Mouse (Mus musculus) layer of hippocampus, postnatal 14 days (tissue): ENCODE measurements around the gene Kctd4. TPM values are rescaled to one million over a fixed set of nuclear protein-coding genes. Genes with fewer than 3 reads are reported as not detected.

Experiments
- DNase-seq, 2 experiments: peaks; one replicate each; pipeline ENCODE4 v3.0.0; 2021 to 2022; ENCODE audit warnings: low spot score in 2 of 2, mixed read lengths in 1 of 2
- total RNA-seq, 2 experiments: library from RNA; stranded (reverse); gene quantifications; 2 replicates each; pipeline ENCODE4 v1.2.3; 2021

The Kctd4 gene
- total RNA-seq, 2 experiments from 2014 or later, result 39.6 to 40.3 TPM

- no peak for DNase-seq
Observed at GRCm38 (mm10) chr14:75989168-75989567, 34.4 kb downstream of the Kctd4 start.

- DNase-seq, result no peak
Observed at GRCm38 (mm10) chr14:75990936-75991335, 36.1 kb downstream of the Kctd4 start.

- DNase-seq, result no peak
Observed at GRCm38 (mm10) chr14:75992371-75992770, 37.6 kb downstream of the Kctd4 start.

- no peak for DNase-seq
Observed at GRCm38 (mm10) chr14:75998082-75998481, 43.3 kb downstream of the Kctd4 start.

GRCm38 (mm10) chr14:76001781-76002180, 47.0 kb downstream of the Kctd4 start:
- DNase-seq, result no peak

- no peak for DNase-seq
Observed at GRCm38 (mm10) chr14:76005011-76005410, 50.2 kb downstream of the Kctd4 start.

- no peak for DNase-seq
Observed at GRCm38 (mm10) chr14:76008174-76008573, 53.4 kb downstream of the Kctd4 start.

GRCm38 (mm10) chr14:76009185-76009584, 54.4 kb downstream of the Kctd4 start:
- no peak for DNase-seq

- DNase-seq, result peak; percentile 96 to 97
Observed at GRCm38 (mm10) chr14:76010102-76011061, 55.6 kb downstream of the Kctd4 start, which contains the start of gene Gtf2f2. Gene Gtf2f2, minus strand, starts transcription at chr14:76010865.

GRCm38 (mm10) chr14:76011062-76011457, 56.3 kb downstream of the Kctd4 start:
- no peak for DNase-seq

GRCm38 (mm10) chr14:76014331-76014730, 59.5 kb downstream of the Kctd4 start:
- no peak for DNase-seq

Other genes starting within 250 kb of the Kctd4 start
- 10 to 100 TPM; 22.9 to 24.8 TPM for gene Cog3, start 200.5 kb upstream of the Kctd4 start, total RNA-seq
- 10 to 100 TPM; 10.5 to 15.2 TPM for gene Slc25a30, start 168.0 kb upstream of the Kctd4 start, total RNA-seq
- gene Tpt1, start 109.9 kb upstream of the Kctd4 start, total RNA-seq, result 1,000 to 10,000 TPM; 1,171 to 1,217 TPM
- gene Gtf2f2, start 55.9 kb downstream of the Kctd4 start, total RNA-seq, result 10 to 100 TPM; 21.1 to 22.5 TPM
- gene Gpalpp1, start 155.8 kb downstream of the Kctd4 start, total RNA-seq, result 10 to 100 TPM; 20.9 to 22.4 TPM
- gene Nufip1, start 155.9 kb downstream of the Kctd4 start, total RNA-seq, result 1 to 10 TPM; 7.8 to 8.1 TPM